Mouse (Mus musculus) testis, adult 2 months (tissue): Measurements from ENCODE around the gene Clec4b2.

Experiments
- CTCF ChIP-seq: fragments of 200-500 bp; IDR thresholded peaks from 2 replicates; pipeline ENCODE4 v1.5.1; 2012; ENCODE audit warnings: low read depth, mild to moderate bottlenecking, inconsistent platforms, low read length, moderate library complexity; ENCODE audit not compliant: control insufficient read depth, insufficient read depth, insufficient replicate concordance
- POLR2A ChIP-seq: fragments of 200-500 bp; IDR thresholded peaks from 2 replicates; pipeline ENCODE4 v1.6.1; 2012; ENCODE audit warnings: low read depth, mild to moderate bottlenecking, inconsistent platforms, low read length, moderate library complexity; ENCODE audit not compliant: control insufficient read depth

GRCm38 (mm10) chr6:123172593-123172992 lies at the start of gene Clec4b2:
- TF ChIP-seq POLR2A, result no peak
- TF ChIP-seq CTCF, result no peak
